Mouse (Mus musculus) embryonic fibroblast, embryonic 13.5 days (primary cell): ENCODE measurements around the gene Eefsec.

ENCODE experiments used
- CTCF ChIP-seq: IDR thresholded peaks from 2 replicates; pipeline ENCODE4 v1.5.1; 2011; ENCODE audit warnings: mild to moderate bottlenecking, control low read depth, low read length, moderate library complexity, borderline replicate concordance; ENCODE audit not compliant: insufficient read depth
- POLR2A ChIP-seq: IDR thresholded peaks from 2 replicates; pipeline ENCODE4 v1.6.1; 2011; ENCODE audit warnings: low read depth, mild to moderate bottlenecking, control low read depth, low read length, moderate library complexity

DNA sequence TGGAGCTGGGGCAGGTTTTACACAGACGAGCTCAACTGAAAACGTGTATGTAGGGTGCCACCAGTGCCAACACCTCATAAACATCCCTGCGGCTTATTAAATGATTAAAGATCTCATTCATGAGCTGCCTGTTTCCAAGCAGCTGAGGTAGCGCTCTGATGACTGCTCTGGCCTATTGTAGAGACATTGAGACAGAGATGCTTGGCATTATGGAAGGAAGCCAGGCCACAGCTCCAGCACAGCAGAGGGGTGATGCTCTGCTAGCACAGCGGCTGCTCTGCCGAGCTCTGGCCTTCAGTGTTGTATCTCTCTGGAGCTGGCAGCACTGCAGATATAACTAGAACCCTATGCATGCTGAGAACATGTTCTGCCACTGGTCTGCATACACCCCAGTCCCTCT lies 47.4 kb upstream of the Eefsec start:
- TF ChIP-seq CTCF (no peak), POLR2A (no peak)
